Mouse (Mus musculus): ENCODE data around the gene Gse1. TPM values are rescaled to one million over a fixed set of nuclear protein-coding genes. Genes with fewer than 3 reads are reported as not detected.
A peak's percentile ranks its signal among the peaks of the same experiment; 100 is the strongest.

Gene Gse1
- polyA plus RNA-seq, 1 experiment = 24.0 TPM

DNA sequence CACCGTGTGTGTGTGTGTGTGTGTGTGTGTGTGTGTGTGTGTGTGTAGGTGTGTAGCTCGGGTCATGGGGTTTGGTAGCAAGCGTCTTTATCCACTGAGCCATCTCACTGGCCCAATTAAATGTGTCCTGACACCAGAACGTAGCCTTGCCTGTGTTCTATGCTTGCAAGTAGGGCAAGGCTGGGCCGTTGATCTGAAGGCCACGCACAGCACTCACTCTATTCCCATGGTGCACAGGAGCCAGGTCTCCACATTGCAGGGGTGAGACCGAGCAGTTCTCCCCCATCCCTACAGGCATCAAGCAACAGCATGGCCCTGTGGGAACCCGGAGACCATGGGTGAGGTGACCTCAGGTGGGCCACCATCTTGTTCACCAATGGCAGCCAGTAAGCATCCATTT is 194.0 kb downstream of the Gse1 start:
- no peak for DNase-seq (ENCODE audit: low read depth)

DNA sequence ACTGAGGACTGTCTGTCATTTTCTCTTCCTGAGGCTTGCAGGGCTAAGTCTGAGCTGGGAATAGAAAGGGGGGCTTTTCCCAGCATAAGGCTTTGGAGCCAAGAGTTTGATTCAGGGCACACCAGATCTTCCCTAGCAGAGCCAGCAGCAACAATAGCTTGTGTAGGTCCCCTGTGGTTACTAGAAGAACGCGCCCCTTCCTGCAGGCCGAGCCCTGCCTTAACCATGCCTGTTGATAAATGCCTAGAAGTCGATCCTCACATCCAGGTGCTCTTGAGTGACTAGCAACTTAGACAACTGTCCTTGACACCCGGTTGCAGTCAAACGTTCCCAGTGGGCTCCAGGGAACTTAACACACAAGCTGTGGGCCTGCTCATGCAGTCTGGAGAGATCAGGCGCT is 195.3 kb downstream of the Gse1 start:
- DNase-seq (ENCODE audit: low read depth) = no peak

DNA sequence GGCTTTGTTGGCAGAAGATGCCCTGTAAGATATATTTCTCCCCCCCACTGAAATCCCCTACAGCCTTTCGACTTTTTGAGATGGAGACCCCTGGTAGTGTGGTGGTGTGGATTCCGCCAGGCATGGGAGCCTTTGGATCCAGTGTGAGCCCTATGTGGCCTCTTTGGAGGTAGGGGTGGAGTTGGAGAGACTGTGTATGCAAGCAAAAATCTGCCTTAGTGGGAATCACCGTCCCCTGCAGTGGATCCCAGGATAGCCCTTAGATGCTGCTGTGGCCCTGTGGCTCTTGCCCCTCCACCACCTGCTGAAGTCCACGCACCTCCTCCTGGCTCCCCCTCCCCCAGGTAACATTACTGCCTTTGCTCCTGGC is 196.6 kb downstream of the Gse1 start:
- DNase-seq (ENCODE audit: low read depth) = no peak

DNA sequence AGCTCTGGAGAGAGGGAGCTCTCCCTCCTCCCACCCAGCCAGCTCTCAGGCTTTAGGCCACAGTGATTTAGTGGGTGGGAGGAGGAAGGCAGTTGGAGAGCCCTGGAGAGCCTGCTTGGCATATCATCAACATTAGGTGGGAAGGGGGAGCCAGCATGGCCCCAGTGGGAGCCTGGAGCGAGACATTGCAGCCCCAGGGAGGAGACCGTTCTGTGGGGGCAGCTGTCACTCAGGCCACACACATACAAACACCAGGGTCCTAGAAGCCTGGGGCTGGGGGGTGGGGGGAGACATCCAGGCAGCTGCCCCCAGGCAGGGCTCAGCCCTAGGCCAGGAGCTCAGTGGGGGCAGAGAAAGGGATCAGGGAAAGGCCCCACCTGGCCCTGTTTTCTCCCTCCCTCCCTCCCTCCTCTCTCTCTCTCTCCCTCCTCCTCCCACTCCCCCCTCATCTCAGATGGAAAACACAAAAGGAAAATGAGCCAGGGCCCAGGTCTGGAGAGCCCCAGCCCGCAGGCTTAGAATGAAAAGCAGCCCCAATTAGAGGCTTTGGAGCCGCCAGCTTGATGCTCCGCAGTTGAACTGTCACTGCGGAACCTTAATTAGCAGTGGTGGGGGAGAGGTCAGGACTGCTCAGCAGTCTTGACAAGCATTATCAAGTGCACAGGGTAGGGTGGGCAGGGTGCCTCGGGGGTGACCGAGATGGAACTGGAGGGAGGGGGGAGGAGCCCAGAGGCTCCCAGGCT is 197.1 kb downstream of the Gse1 start:
- no peak for DNase-seq (ENCODE audit: low read depth)

DNA sequence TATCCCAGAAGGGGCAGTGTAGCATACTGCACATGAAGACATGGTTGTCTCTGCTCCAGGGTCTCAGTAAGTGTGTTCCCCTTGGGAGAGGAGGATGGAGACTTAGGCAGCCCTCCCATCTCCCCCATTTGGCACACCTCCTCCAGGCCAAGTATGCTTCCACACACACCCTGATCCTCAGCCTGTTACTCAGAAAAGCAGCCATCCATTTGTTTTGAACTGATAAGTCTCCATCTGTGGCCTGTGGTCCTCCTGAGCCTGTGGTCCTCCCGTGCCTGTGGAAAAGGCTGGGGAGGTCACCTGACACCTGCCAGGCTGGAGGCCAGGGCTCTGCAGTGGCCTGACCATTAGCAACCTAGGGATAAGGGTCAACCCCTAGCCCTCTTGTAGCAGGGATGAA is 197.8 kb downstream of the Gse1 start:
- no peak for DNase-seq (ENCODE audit: low read depth)

DNA sequence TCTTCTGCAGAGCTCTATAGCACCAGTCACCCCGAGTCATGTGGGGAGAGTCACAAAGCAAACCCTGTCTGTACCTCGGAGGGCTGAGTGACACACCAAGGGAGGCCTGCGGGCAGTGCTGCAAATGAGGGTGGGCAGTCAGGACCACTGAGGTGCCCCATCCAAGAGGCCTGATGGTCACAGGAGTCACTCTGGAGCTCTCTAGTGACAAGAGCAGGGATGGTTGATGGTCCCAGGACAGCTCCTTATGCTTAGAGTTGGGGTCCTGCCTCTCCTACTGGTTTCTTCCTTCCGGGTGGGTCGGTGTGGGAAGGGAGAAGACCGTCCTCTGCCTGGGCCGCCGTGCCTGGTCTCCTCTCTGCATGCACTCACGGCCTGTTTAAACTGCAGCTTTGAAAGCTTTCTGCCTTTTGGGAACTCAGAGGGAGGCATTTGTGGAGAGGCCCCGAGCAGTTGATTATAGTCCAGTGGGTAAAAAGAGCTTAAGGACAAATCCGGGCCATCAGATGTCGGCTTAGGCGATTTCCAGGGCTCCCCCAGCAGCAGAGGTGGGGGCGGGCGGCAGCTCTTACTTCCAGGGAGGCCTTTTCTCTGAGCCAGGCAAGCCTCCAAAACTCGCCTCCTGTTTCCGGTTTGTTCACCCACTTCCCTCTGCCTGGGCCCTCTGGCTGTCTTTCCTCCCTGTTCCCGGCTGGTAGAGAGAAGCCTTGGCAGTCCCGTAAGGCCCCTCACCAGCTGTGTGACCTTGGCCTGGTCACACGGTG is 198.5 kb downstream of the Gse1 start:
- no peak for DNase-seq (ENCODE audit: low read depth)

DNA sequence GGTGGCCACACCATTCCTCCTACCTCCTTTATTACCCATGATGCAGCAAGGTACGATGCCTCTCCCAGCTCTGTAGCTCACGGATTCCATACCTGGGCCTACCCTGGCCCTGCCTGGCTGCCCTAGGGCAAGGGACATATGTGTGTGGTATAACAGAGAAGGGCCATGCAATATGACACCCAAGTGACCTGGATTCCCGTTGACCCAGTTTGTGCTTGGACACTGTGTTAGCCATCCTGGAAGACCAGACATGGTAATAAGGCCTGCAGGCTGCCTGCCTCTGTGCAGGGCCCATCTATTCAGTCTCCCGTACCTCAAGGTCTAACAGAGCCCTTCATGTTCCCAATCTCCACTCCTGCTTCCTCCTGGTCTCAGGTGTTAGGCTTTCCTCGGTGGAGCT is 200.2 kb downstream of the Gse1 start:
- DNase-seq (ENCODE audit: low read depth) = no peak

DNA sequence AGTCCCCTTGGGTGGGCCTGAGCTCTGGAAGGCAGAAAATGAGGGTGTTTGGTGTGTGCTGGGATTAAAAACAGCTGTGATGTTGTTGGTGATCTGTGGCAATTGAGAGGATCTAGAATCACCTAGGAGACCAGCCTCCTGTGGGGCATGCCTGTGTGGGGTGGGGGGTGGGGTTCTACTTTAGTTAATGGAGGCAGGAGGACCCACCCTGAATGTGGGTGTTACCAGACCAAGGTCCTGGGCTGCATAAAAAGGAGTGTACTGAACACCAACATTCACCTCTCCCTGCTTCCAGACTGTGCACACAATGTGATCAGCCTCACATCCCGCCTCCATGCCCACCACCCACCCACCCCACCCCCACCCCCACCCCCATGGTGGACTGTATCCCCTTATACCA is 200.9 kb downstream of the Gse1 start:
- no peak for DNase-seq (ENCODE audit: low read depth)

DNA sequence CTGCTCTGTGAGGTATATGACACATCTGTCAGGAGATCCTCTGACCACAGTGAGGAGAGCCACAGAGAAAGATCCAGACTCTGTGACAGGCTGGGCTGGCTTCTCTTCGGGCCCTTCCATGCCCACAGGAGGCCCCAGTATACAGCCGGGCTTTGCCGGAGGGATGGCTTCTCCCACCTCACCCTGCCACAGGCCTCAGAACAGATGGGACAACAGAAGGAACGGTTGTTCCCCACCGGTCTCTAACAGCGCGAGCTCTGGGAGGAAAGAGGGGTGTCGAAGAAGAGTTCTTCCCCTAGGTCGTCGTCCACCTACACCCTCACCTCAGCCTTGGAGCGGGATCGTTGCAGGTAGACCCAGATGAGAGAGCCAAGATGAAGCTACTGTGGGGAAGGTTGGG is 202.8 kb downstream of the Gse1 start:
- no peak for DNase-seq (ENCODE audit: low read depth)

DNA sequence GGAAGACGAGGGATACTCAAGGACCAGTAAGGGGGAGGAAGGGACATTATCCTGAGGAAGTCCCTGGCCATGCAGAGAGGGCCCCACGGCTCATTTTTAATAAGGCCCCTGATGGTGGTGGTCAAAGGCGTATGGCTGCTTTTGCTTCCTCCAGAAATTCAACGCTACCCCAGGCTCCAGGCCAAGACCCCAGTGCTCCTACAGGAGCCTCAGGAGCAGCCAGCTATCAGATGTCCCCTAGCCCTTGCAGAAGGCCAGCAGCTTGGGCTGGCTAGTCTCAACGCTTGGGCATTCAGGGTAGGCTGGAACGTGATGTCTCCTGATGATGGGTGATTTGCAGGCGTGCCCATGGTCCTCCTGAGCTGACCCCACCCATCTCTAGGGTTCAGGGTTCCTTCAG is 204.2 kb downstream of the Gse1 start:
- no peak for DNase-seq (ENCODE audit: low read depth)

DNA sequence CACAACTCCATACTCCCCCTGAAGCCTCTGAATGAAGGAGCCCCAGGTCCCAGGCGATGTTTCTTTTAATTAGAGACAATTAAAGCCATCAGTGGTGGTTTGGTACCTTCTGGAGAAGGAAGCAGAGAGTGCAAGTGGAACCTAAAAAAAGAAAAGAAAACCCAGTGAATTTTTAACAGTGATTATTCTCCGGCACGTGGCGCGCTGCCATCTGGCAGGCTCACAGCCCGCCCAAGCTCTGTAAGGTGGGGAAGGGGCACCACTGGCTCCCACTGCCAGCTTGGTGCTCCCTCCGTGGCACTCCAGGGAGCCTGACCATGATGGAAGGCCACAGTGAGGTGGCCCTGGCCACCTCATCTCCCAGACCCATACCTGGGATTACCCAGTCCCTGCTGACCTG is 204.9 kb downstream of the Gse1 start:
- DNase-seq (ENCODE audit: low read depth) = no peak

DNA sequence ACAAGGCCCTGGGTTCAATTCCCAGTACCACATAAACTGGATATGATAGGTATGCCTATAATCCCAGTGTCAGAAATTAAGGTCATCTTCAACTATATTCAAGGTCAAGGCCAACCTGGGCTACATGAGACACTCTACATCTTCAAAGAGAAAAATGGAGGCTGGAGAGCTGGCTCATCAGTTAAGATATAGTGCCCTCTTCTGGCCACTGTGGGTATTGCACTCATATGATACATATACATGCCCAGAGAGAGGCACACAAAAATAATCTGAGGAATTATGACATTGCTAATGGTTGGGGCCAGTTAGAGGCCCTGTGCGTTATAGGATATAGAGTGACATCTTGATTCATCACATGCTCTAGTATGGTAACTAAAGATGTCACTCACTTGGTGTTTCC is 205.5 kb downstream of the Gse1 start:
- DNase-seq (ENCODE audit: low read depth) = no peak

DNA sequence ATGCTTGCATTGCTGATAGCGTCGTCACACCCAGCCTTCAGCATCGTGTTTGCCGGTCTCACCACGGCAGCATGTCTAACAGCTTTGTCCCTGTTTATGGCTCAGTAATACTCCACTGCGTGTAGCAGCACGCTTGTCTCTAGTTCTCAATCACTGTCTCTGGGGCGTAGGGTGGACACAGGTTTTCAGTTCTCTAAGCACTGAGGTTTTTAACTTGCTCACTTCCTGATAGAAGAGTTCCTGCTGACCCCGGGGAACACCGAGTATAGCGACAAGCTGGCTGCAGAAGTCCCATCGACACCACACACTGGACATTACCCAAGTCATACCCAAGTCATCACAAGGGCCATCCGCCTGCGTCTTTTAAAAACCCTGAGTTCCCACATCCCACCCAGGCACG is 207.5 kb downstream of the Gse1 start:
- no peak for DNase-seq (ENCODE audit: low read depth)

DNA sequence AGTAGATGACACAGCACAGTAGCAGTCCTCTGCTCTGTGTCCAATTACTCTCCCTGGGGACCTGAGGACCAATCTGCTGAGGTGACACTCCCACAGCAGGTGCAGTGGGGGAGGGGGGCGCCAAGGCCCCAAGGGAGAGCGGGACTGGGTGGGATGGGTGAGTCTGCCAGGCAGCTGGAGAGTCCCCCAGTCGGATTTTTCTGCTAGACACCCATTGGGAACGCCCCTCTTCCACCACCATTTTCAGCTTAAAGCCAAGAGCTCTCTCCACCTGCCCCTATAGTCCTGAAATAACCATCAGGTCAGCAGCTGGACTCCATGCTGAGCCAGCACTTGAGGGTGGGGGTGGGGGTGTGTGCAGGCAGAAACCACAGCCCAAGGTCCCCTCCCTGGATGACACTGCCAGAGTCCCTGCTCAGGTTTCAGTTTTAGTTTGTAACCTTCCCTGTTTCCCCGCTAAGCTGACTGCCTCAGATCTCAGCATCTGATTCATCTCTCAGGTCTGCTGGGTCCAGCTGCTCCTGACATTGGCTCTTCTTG is 208.3 kb downstream of the Gse1 start:
- DNase-seq (ENCODE audit: low read depth) = no peak

DNA sequence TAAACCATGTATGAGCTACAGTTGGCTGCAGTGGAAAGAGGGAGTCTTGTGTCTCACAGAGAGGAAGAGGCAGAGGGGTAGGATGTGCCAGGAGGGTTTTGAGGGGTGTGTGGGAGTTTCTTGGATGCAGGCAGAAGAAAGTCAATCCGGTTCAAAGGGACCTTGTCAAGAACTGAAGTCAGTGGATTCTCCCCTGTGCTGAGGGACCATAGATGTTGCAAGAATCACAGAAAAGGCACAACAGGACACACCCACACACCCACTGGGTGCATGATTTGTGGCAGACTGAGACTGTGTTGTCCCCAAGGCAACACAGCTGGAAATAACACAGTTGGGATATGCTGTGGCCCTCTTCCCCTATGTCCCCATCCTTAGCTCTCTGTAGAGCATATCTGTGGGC is 209.0 kb downstream of the Gse1 start:
- peak; percentile 91 for DNase-seq (ENCODE audit: low read depth)

DNA sequence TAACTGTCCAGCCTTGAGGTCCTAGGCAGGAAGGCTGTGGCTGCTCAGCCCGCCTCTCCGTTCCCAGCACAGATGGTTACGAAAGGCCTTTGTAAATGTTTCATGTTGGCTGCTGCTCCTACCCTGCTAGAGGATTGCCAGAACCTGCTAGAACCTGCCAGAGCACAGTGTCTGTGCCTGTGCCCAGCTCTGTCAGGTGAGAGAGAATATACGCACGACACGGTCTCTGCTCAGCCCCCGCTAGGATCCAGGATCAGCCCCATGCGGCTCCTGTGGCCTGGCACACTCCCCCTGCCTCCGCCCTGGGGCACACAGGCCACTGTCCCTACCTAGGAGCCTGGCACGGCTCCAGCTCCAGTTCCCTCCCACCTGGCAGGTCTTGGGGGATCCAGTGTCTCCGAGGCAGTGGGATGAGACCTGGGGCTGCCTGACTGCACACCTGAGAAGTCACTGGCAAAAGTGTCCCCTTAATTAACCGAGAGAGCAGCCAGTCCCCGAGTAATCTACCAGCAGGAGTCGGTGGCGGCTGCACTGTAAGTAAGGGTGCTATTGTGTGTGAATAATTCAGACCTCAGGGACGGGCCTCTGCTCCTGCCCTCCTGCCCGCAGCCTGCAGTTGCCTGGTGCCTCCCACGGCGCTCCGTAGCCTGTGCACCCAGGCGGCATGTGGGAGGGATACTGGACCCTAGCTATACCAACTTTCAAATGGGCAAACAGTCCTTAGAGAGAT is 209.6 kb downstream of the Gse1 start:
- DNase-seq (ENCODE audit: low read depth) = peak; percentile 94

DNA sequence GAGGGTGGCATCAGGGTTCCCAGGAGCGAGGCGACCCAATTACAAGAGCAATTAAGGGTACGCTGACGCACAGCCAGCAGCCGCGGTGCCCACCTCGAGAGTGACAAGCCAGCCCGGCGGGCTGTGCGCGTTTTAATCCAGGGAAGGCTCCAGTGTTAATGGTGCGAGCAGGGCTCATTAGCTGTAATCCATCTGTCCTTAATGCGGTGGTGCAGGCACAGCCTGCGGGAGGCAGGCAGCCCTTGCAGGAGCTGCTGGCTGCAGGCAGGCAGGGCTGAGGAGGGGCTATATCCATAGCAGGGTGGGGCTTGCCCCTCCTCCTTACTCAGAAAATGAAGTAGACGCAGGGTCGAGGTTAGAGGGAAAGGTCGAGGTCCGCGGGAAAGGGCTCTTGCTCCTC is 211.1 kb downstream of the Gse1 start:
- no peak for DNase-seq (ENCODE audit: low read depth)

DNA sequence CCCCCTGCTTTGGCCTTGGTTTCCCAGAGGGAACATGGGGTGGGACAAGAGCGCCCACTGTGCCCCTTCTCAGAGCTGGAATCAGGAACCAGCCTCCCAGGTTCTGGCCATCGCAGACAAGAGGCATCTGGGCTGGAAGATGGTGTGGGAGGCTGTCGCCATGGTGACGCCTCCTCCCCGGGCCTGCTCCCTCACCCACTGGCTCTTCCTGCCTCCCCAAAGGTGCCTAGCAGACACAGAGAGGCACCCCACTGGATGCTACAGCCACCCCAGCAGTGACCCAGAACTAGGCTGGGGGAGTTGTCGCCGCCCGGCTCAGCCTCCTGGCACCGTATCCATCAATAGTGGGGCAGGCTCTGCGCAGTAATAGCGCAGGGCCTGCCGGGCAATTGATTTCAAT is 212.5 kb downstream of the Gse1 start:
- no peak for DNase-seq (ENCODE audit: low read depth)

DNA sequence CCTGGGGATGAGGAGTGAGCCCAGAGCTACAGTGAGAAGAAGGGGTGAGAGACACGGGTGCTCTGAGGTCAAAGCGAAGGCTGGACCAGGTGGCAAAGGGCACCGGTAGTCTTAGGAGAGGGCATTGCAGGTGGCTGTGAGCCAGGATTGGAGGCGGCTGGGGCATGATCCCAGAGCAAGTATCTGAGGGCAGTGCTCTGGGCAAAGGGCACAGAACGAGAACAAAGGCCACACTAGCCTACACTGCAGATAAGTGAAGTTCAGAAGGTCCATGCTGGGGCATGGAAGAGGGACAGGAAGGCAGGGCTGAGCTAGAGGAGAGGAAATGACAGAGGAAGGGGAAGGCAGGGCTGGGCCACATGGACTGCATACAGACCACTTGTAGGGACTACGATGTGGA is 213.4 kb downstream of the Gse1 start:
- DNase-seq (ENCODE audit: low read depth) = no peak

DNA sequence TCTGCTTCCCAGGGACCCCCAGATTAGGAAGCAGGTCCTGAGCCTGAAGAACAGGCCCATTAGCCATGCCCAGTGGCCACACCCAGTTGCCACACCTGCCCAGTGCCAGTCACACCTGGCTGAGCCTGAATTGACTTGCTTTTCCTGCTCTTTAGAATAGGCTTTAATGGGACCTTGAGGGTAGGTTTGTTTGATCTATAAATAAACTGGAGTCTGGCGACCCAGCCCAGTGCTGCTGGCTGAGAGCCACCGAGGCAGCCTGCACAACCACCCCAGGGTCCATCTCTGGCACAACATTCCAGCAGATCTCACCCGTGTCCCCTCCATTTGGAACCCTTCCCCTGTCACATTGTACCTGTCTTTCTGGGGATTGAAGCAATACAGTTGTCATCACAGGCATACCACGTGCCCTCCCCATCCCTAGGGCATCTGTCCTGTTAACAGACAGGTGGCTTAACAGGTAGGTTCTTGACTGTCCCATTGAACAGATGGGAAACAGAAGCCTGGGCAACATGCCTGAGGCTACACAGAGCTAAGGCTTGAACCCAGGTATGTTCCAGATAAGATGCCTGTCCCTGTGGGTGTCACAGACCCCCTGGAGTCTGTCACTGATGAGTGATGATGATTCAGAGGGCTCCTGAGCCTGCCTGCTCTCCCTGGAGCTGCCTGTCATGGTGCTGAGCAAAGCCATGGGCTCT is 214.2 kb downstream of the Gse1 start:
- no peak for DNase-seq (ENCODE audit: low read depth)

DNA sequence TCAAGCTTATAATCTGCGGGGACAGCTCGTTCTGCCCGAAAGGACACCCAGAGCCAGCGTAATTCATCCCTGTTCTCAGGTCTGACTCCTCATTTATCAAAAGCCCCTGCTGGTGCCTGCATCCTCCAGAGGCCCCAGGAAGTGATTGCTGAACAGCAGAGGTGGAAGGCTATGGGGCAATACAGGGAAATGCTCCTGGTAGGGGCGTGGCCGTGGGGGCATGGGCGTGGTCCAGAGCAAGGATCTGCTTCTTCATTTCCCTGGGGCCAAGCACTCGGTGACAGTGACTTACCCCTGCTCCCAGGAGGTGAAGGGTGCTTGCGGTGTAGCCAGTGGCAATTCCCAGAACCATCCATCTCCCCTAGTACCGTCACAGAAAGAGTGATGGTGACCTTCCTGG is 217.0 kb downstream of the Gse1 start:
- DNase-seq (ENCODE audit: low read depth) = no peak

DNA sequence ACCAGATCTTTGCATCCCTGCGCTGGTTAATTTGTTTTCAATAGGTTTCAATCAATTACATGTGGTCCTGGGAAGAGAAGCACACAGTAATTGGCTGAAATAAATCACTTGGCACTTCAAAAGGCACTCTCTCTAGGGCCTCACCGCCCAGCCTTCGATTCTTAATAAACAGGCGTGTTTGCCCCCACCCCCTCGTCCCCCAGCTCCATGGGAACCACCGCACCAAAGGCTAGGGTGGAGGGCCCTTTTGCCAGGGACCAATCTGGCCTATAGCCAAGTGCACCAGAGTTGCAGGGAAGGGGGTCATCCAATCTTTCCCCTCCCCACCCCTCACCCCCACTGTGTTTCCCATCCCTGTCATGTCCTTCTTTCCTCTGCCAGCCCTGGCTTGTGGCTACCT is 219.9 kb downstream of the Gse1 start:
- DNase-seq (ENCODE audit: low read depth) = no peak
